Mouse (Mus musculus): Measurements from ENCODE around the gene Zfp462.

Zfp462 gene

DNA sequence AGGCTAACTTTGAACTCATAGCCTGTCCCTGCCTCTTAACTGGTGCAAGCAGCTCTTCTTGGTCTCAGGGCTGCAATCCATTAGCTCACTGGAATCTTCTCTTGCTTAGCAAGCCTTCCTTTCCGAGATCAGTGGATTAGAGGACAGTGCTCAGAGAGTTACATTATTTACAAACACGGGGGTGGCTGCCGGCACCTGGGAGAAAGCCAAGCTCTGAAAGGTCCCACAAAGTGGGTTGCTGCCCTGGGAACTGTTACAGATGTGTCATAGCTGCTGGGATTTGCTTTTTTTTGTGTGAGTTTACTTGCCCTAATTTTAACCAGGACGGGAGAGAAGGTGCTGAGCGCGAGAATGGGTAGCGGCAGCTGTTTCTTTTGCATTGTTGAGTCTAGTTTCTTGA is 102.4 kb downstream of the Zfp462 start:
- no peak for DNase-seq (ENCODE audit: low read depth)

DNA sequence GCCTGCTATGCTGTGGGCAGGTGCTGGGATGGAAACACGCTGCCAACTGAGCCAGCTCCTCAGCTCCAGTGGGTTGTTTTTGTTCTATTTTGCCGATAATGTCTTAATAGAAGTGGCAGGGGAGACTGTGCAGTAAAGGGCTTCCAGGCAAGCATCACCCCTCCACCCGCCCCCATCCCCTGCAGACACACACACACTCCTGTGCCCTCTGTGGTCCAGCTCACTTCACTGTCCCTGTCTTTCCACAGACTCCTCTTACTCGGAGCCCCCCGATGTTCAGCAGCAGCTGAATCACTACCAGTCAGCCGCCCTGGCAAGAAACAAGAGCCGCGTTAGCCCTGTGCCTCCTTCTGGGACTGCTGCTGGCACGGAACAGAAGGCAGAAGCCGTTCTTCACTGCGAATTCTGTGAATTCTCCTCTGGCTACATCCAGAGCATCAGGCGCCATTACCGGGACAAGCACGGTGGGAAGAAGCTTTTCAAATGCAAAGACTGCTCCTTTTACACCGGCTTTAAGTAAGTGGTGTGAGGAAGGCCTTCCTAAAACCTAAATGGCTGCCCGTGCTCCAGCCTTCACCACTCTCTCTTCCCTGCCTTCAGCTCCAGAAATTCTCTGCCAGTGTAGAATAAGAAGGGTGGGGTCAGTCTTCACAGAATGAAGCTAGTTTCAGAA is 105.2 kb downstream of the Zfp462 start:
- no peak for DNase-seq (ENCODE audit: low read depth)

DNA sequence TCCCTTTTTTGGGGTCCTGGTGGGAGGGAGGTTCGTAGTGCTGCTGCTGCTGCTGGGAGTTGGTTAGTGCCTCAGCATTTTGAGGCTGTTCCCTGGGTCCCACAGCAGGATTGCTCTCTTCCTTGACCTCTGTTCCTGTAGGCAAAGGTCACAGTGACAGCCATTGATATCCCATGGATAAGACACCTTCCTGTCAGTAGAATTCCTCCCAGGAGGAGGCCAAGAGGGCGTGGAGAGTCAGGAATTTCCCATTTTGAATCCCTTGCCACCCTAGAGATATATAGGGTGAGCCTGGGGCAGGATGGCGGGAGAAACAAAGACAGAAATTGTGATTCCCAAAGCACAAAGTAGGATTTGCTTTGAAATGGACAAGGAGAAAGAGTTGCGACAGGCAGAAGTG is 106.5 kb downstream of the Zfp462 start:
- no peak for DNase-seq (ENCODE audit: low read depth)

DNA sequence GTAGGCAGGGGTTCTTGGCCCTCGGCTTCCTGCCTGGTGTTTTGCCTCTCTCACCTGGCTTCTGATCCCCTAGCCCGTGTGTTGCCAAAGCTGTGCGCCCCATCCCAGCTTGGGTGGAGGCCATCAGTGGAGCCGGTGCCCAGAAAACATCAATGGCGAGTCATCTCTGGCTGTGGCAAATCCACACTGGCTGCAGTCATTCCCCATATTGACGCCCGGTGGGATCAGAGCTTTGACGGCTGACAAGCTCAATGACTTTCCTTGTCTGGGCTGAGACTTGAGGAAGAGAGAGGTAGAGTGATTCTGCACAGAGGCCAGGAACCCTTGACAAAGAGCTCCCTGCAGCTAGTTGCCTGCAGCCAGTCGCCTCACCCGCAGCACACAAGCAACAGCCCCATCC is 107.8 kb downstream of the Zfp462 start:
- no peak for DNase-seq (ENCODE audit: low read depth)

DNA sequence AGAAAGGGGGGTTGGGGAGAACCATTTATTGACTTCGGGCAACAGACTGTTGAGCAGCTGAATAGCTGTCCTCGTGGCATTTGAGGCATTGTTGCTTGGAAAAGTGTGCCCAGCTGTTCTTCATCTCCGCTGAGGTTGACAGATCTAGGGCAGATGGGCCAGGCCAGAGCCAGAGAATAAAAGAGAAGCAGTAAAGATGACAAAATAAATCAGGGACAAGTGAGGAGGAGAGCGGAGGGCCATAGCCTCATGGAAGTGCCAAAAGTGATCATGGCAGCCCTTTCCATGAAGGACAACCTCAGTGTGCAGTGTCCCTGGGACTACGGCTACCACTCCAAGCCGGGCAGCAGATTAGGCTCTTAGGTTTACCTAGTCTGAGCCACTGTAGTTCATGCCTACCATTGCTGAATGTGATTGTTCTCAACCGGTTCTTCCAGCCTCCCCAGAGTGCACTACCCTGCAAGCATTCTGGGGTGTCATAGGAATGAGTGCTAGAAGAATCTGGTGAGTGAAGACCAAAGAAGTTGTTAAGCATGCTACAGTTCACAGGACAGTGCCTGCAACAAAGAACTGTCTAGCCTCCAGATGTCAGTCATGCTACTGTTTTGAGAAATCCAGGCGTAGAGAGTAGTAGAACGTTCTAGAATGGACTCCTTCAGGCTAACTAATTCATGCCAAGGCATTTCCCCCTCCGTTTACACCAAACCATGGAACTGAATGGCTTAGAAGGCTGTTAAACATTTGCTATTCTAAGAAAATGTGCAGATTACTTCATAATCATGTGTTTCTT is 113.0 kb downstream of the Zfp462 start:
- no peak for DNase-seq (ENCODE audit: low read depth)

DNA sequence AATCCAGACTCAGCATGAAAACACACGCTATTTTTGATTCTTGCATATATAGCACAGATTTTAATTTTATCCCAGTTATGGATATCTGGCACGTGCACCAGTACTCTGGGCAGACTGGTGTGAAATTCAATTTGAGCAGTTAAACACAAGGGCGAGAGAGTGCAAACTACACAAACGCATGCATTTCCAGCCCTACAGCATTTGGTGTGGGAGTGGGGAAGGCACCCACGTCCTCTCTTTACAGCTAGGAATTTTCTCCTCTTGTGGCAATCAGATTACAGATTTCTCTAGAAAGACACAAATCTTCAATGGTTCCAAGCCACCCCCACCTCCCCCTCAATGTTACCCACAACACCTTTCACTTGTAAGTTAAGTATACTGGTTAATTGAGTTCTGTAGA is 114.1 kb downstream of the Zfp462 start:
- no peak for DNase-seq (ENCODE audit: low read depth)

DNA sequence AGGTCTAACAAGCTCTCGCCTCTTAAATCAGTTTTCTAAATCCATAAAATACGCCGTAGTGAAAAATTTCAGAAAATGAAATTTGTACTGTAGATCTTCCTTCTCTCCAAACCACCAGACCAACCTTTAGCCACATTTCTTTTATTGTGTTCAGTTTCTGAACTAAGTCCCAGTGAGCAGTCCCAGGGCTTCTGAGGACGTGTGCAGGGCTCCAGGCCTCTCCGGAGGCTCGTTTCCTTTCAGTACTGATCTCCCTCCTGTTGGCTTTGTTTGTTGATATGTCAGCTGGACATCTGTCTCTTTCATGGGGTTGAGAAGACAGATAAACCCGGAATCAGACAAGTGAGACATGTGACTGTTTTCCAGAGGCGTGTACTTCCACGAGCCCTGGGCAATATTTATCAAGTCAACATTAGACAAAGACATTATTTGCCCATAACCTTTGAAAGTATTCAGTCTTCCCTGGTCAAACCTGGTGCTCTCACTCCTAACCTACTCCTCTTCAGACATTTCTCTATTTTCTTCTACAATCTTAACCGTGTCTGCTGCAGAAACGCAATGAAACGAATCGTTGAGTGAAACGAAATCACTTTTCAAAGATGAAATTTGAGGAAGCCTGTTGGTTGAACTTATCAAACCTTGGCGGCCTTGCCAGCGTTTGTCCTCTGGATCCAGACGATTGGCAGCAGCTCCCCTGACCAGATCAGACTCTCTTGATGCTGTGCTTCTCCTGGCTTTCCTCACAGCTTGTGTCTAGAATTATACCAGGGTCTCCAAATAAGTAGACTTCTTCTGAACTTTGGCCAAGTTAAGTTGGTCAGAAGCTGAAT is 121.7 kb downstream of the Zfp462 start:
- DNase-seq (ENCODE audit: low read depth), result no peak

DNA sequence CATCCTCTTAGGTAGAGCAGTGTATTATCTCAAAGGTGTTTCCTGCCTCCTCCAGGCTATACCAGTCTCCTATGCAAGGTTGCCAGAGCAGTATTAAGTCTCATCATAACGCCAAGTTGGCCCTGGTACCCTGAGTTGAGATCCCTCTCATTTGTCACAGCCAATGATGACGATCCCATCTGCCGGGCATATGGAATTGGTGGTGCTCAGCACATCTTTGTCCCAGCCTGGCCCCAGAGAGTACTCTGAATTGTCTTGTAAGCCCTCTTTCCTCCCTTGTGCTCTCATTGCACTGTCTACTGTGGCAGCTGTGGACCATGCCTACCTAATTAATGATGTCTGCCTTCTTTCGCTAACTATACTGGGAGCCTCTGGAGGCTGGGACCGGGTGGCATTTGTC is 126.7 kb downstream of the Zfp462 start:
- no peak for DNase-seq (ENCODE audit: low read depth)

DNA sequence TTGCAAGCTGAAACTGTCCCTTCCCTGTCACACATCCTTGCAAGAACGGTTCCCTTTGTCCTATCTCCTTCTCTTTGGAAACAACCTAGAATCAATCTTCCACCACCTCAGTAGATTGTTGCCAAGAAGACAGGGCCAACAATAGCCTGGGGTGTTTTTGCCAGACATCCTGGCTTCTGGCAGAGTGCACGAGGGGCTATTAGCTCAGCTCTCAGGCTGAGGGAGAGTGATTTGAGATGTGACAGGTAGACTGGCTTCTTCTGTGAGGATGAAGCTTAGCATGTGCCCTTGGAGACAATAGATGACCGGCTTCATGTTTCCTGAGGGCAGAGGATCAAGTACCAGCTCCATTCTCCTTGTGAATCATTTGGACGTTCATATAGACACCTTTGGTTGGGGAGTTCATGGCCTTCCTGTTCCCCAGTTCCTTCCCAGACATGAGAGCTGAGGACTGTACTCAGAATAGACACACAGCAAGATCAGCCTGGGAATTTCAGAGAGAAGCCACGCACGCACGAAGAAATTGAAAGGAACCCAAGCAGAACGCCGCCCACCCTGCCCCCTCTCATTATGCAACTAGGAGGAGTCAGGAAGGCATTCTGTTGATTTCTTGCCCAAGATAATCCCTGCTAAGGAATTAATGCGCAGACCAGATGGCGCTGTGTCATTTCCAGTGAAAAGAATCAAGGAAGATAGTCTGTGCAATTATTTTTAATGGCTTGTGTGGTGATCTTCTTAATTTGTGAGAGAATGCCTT is 132.5 kb downstream of the Zfp462 start:
- DNase-seq (ENCODE audit: low read depth), result no peak

DNA sequence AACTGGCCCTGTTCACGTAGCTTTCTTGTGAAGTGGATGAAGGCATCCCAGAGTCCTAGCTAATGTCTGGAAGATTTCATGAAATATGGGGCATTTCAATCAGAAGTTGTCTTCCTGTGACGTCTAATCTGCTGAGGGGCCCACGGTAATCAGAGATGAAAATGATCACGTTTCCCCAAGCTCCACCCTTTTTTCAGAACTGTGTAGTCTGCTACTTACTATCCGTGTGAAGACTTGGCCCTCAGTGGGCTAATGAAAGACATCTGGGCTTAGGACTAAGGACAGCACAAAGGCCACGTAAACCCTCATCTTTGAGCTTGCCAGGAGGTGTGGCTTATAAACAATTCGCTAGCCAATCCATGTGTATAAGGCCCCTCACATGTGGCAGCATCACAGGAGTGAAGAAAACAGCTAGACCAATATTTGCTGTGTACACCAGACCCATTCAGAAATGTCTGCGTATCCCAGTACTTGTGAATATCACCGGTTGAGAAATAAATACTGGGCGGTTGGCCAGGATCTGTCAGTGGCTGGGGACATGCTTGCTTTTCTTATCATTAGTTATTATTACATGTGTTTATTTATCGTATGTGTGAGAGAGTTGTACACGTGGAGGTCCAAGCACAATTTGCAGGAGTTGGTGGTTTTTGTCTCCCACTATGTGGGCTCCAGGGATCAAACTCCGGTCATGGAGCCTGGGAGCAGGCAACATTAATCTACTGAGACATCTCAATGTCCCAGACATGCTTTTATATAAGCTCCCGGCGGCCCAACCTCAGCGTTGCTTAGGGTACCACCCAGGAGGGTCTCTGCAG is 133.3 kb downstream of the Zfp462 start:
- no peak for DNase-seq (ENCODE audit: low read depth)

DNA sequence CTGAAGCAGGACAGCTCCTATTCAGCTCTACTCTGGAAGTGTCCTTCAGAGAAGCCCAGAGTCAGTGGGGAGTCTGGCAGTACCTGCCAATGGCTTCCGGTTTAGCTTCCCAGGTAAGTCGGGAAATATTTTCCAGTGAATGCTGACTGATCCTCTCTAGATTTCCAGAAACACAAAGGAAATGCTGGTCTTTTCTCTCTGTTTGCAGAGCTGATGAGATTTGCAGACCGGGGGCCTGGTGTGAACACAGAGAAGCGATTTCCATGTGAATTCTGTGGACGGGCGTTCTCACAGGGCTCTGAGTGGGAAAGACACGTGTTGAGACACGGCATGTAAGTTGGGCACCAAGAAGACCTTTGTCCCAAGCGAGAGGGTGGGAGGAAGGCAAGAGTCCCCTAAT is 134.2 kb downstream of the Zfp462 start:
- DNase-seq (ENCODE audit: low read depth), result no peak

DNA sequence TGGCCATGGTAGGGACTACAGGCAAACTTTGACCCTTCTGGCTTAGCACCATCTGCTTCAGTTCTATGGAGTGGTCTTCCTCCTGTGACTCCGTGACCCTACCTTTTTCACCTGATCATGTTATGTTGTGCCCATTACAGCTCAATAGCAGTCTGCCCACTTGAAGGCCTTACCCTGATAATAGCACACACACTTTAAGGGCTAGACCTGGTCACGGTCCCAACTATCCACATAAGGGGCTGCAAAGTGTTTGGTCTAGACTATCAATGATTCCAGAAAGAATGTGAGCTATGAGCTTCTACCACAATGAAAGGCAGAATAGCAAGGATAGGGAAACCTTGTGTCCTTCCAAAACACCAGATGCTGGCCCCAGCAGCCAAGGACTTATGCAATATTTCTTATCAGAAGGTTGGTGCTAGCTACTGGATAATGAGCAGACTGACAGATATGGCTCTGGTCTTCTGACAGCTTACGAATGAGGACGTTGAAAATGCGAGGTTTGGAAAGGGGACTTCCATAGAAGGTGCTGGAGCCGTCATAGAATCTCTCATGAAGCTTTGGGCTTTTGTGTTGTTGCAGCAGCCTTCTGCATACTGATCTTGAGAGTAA is 139.3 kb downstream of the Zfp462 start:
- DNase-seq (ENCODE audit: low read depth), result no peak

DNA sequence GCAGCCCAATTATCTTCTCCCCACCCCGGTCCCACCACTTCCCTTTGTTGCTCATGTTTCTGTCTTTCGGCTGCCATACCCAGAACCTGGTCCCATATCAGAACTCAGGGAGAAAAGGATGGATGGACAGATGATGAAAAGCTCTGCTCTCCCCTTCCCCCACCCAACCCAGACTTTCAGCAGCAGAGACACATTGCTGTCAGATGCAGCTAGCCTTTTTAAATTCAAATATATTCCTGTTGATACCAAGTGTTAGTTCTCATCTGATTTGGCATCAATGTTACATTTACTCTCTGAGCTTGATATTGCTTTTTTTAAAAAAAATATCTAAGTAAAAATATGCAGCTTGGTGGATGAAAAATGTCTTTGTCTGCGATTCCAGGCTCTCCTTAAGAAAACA is 143.3 kb downstream of the Zfp462 start:
- DNase-seq (ENCODE audit: low read depth), result no peak

DNA sequence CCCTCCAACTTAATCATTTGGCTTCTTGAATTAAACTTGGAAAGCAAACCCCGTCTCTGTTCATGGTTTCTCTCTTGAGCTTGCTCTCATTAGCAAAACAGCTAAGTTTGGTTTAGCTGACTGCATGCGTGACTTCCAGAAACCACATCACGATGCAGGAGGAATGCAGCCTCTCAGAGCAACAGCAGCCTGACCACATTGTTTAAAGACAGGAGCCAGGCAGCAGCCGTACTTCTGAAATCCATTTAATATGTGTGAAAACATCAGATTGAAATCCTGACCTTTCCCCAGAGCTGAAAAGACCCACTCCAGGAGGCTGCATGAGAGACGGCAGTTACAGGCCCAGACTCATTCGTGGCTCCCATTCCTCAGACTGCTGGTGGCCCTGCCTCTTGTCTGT is 144.1 kb downstream of the Zfp462 start:
- no peak for DNase-seq (ENCODE audit: low read depth)

DNA sequence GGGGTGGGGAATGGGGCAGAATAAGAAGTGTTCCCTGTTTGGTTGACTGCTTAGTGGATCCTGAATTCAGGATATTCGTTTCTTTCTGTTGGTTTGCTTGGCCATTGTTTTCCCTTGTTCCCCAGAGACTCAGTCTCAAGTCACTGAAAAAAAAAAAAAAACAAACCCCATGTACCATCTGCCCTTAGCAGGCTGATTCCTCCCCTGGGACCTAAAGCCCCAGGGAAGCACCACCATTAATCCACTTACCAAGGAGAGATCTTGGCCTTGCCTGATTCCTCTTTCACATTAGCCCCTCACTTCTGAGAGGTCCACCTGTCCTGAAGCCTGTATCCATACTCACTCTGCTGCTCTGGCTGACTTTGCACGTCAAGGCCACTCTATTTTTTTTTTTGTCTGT is 152.3 kb downstream of the Zfp462 start:
- no peak for DNase-seq (ENCODE audit: low read depth)

DNA sequence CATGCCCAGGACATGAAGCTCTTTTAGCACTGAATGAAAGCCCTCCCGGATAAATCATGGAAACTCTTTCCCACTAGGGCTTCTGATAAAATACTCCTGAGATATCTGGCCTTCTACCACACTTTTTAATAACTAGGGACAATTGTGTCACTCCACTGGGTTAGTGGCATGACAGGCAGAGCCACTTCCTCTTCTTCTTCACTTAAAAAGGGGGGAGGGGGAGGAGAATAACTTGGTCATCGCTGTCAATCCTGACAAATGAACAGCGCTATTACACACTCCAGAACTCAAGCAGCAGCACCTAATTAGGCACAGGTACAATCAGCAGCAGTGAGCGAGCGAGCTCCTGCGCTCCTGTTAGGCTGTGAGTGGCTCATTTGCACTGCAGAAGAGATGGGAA is 153.5 kb downstream of the Zfp462 start:
- DNase-seq (ENCODE audit: low read depth), result no peak

DNA sequence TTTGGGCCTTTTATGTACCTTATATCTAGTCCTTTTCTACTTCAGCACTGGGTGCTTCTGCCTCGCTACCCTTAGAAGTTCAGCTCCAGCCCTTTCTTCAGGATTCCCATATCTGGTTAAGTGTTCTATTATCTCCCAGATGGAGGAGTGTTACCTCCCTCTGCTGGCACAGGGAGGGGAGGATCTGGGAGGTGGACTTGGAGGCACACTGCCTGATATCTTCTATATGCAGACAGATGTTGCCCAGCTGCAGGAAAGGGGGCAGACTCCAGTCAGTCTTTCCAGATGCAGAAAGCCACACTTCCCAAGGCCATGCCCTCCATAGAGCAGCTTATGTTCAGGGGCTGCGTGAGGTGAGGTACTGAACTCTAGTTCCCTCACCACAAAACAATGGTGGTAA is 156.0 kb downstream of the Zfp462 start:
- DNase-seq (ENCODE audit: low read depth), result no peak

DNA sequence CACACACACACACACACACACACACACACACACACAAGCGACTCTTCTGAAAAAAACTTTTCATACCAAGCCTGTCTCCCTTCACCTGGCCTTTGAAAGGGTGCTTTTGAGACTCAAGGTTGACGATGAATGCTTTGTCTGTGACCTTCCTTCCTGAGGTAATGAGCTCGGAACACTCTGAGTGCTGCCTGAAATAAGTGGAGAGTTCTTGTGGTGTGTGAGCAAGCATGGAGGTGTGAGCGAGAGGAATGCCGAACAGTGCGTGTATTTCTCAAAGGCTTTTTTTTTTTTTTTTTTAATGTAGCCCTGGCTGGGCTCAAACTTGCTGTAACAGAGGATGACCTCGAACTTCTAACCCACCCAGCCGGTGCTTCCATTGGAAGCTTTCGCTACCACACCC is 156.8 kb downstream of the Zfp462 start:
- no peak for DNase-seq (ENCODE audit: low read depth)

DNA sequence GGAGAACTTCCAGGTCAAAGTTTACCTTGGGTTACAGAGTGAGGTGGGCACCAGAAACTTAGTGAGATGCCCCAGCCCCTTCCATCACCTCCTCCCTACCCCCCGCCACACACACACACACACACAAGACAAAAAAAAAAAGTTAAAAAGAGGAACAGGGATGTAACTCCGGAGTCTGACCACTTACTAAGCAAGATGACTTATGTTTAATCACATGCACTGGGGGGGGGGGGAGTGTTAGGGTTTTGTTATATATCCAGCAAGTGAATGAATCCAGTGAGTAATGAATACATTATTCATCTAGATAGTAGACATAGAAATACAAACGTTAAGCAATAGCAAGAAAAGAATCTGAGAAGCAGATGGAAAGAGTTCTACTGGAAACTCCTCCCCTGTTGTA is 157.5 kb downstream of the Zfp462 start:
- DNase-seq (ENCODE audit: low read depth), result no peak

DNA sequence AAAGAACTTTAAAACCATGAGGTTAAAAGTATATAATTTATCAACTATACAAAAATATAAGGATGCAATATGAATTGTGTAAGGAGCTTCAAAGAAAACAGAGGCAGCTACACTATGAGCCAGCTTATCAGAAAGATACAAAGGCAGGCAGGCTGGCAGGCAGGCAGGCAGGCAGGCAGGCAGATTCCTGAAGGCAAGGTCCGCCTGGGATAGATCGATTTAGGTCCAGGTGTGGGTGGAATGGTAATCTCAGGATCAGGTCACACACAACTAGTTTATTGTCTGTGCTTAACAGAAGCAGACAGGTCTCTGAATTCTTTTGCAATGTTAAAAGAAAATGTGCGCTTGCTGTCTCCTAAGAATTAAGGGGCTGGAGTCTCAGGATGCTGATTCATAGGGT is 158.7 kb downstream of the Zfp462 start:
- DNase-seq (ENCODE audit: low read depth), result no peak

Data from naive thymus-derived CD4-positive, alpha-beta T cell, adult 2 months (primary cell).